Mouse (Mus musculus): ENCODE data around the gene Rabgap1.

DNA sequence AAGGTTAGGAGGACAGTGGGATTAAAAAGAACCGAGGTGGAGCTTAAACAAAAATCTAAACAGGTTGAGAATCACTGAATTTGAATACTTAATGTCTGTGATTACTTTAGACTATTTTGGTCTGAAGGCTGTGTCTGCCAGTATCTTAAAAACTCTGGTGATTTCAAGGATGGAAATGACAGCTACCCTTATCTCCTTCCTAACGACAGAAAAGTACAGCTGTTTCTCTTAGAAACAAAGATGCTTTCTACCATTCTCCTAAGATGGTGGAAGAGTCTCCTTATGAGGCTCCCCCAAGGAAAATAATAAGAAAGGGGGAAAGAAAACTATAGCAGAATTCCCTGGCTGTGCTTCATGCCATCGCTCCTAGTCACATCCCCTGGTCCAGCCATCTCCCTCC lies 21.2 kb upstream of the Rabgap1 start:
- TF ChIP-seq POLR2A (IDR thresholded peaks at IDR 0.05; ENCODE audit: borderline replicate concordance, extremely low read depth, insufficient read depth, insufficient read length, poor library complexity, severe bottlenecking) (no peak), CTCF (IDR thresholded peaks at IDR 0.05; ENCODE audit: borderline replicate concordance, extremely low read depth, insufficient read depth, insufficient read length) (no peak)
